Mouse (Mus musculus): ENCODE data around the gene Pbx1.

DNA sequence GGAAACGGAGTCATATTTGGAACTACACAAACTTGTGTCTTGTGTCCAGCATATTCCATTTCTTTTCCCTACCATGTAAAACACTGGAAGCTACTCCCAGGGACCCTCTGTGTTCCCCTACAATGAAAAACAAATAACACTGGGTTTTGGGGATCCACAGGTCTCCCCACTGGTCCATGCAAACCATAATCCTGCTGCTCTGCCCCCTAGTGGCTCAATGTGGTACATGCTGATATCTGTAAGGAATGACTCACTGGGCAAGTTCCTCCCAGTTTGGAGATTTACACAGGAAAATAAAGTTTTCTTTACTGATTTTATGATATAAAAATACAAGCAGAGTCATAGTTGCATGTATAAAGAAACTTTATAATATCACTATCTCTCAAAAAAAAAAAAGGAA lies 109.2 kb downstream of the Pbx1 start:
- TF ChIP-seq CTCF (IDR thresholded peaks at IDR 0.05; ENCODE audit: low read depth) (peak; percentile 57), EP300 (IDR thresholded peaks at IDR 0.05; ENCODE audit: low read depth) (no peak)
